Mouse (Mus musculus) hindbrain, embryonic 11.5 days (tissue): ENCODE measurements at regions not wholly inside any gene's neighbourhood (a gene's known extent, or its start where the extent isn't known, plus 50 kb on each side); places are given as distances from the start of the nearest gene placed in this dataset.

ENCODE experiments used
- ATAC-seq: fragments of 200-750 bp; cut with Nextera tagmentation; 2 replicates; pipeline ENCODE4 v1.8.0; 2017; ENCODE audit warnings: mild to moderate bottlenecking, moderate TSS enrichment, moderate library complexity; ENCODE audit not compliant: low FRiP score
- DNase-seq: peaks from one replicate; pipeline ENCODE4 v3.0.0-alpha.2; 2015; ENCODE audit warnings: low spot score
- H3K27ac ChIP-seq: fragments of 300-500 bp; sonication (generic); 2 replicates; pipeline ENCODE4 v1.5.1; 2014; ENCODE audit warnings: mild to moderate bottlenecking, low read depth, low read length
- H3K27me3 ChIP-seq: fragments of 300-500 bp; sonication (generic); 2 replicates; pipeline ENCODE4 v1.6.1; 2014; ENCODE audit warnings: mild to moderate bottlenecking, low read length, moderate library complexity, mixed read lengths; ENCODE audit not compliant: control insufficient read depth, insufficient read depth
- H3K36me3 ChIP-seq: fragments of 300-500 bp; sonication (generic); 2 replicates; pipeline ENCODE4 v1.6.1; 2014; ENCODE audit warnings: mild to moderate bottlenecking, low read length, moderate library complexity, mixed read lengths; ENCODE audit not compliant: control insufficient read depth, insufficient read depth
- H3K4me1 ChIP-seq: fragments of 300-500 bp; sonication (generic); replicated peaks from 2 replicates; pipeline ENCODE4 v1.6.1; 2014; ENCODE audit warnings: low read length, mixed read lengths; ENCODE audit not compliant: control insufficient read depth, insufficient read depth
- H3K4me2 ChIP-seq: fragments of 300-500 bp; sonication (generic); replicated peaks from 2 replicates; pipeline ENCODE4 v1.6.1; 2014; ENCODE audit warnings: mild to moderate bottlenecking, low read depth, low read length
- H3K4me3 ChIP-seq: fragments of 300-500 bp; sonication (generic); 2 replicates; pipeline ENCODE4 v1.5.1; 2014; ENCODE audit warnings: low read depth, low read length
- H3K9ac ChIP-seq: fragments of 300-500 bp; sonication (generic); 2 replicates; pipeline ENCODE4 v1.6.1; 2014; ENCODE audit warnings: low read depth, low read length
- H3K9me3 ChIP-seq: fragments of 300-500 bp; sonication (generic); 2 replicates; pipeline ENCODE4 v1.6.1; 2016; ENCODE audit warnings: low read length; ENCODE audit not compliant: control insufficient read depth
- WGBS: fragments of 180-500 bp; shearing (Covaris S2); extraction: QIAGEN DNeasy Blood & Tissue Kit; methylation state at CpG from one replicate; pipeline ENCODE4 v1.1.7; 2014; 5-methylcytosine and 5-hydroxymethylcytosine counted together

DNA sequence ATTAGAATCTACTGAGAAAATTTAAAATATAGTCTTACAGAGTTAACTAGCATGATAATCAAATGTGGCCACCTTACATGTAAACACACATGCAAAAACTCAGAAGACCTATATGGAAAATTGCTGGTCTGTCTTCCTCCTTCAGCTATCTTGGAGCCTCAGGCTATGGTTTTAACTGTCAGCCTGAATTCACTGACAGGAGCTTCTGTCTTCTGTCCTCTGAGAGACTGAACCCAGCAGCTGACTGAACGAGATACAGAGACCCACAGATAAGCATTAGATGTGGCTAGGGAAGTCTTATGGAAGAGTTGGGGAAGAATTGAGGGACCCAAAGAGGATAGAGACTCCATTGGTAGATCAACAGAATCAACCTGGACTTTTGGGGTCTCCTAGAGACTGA, 360.0 kb upstream of the Meox2 start:
- H3K27me3 ChIP-seq, result no peaks in the 10 kb centered on the region
- WGBS, result 70% methylated on average over 1 of the region's 1 CpGs
- no peak for ATAC-seq
- no peak overlapping the region for H3K27ac ChIP-seq
- no peak overlapping the region for H3K9ac ChIP-seq
- H3K36me3 ChIP-seq, result no peaks in the 10 kb centered on the region
- no peaks in the 10 kb centered on the region for H3K9me3 ChIP-seq
- DNase-seq, result no peak
- H3K4me3 ChIP-seq, result no peak overlapping the region
- H3K4me1 ChIP-seq, result no peaks in the 10 kb centered on the region
- H3K4me2 ChIP-seq, result no peak overlapping the region

DNA sequence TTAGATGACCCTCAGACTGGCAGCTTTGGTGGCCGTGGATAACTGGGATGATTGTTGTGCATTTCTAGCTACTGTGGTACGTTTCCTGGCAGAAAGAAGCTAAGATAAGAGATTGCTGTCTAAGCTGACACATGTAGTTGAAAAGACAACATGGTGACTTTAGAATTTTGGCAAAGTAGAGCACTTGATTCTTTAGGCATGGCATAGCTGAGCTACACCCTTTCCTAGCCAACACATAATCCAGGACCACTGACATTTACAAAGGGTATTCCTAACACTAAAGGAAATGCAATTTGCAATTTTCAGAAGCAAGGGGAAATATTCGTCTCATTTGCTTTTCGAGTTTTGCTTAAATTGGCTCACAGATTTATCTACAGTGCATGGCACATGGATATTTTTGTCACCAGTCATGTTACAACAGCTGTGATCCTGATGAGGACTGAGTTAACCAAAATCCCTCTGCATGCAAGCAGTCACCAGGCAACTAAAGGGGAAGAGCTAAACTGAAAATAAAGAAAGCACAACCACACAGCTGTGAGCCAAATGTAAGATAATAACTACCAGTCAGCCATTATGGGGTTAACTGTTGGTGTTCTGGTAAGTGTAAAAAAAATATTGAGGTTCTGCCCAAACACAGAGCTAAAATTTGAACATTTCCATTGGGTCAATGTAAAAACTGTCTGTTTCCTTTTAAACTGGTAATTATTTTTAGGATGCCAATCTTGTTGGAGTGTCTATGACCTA, 342.9 kb upstream of the Meox2 start:
- WGBS, result 88% methylated on average over 4 of the region's 4 CpGs
- no peak overlapping the region for H3K9ac ChIP-seq
- DNase-seq (no peak), ATAC-seq (no peak)
- no peaks in the 10 kb centered on the region for H3K9me3 ChIP-seq
- H3K27ac ChIP-seq, result no peak overlapping the region
- no peaks in the 10 kb centered on the region for H3K4me1 ChIP-seq
- H3K36me3 ChIP-seq, result no peaks in the 10 kb centered on the region
- H3K4me2 ChIP-seq, result no peak overlapping the region
- H3K27me3 ChIP-seq, result no peaks in the 10 kb centered on the region
- no peak overlapping the region for H3K4me3 ChIP-seq

DNA sequence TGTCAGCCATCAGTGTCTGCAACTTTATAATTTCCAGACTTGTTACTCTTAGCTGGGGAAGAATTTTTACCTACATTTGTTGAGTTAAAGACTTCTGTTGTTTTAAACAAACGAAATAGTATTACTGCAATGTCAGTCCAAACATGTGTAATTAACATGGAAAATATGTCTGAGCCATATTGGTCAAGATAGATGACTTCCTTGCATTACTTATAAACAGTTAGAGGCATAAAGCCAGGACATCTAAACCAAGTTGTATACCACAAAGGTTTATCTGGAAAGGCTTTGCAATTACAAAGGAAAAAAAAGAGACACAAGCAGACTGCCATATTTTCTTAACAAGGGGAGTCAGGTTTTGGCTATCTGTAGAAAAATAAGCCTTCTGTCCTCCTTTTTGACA, 342.2 kb upstream of the Meox2 start:
- Histone ChIP-seq H3K36me3 (no peaks in the 10 kb centered on the region), H3K27ac (no peak overlapping the region)

DNA sequence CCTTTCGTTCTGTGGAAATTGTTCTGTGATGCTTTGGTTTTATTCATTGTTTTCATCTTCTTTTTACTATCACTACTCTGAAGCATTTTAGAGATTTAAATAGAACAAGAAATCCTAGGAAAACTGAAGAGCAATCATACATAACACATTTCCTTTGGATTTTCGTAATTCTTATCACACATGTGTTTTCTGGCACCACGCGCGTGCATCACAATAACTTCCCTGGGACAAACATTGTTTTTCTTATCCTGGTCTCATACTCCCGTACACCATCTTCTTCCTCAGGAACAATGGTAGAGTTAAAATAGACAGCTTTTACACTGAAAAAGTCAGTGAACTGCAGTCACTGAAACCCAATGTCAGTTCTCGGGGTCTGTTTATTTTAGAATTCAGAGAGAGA, 327.6 kb upstream of the Meox2 start:
- no peak for ATAC-seq
- WGBS, result 88% methylated on average over 7 of the region's 7 CpGs
- Histone ChIP-seq H3K27ac (no peak overlapping the region), H3K27me3 (no peaks in the 10 kb centered on the region), H3K4me3 (no peak overlapping the region), H3K4me2 (no peak overlapping the region), H3K9ac (no peak overlapping the region), H3K9me3 (no peaks in the 10 kb centered on the region), H3K36me3 (no peaks in the 10 kb centered on the region), H3K4me1 (no peaks in the 10 kb centered on the region)
- DNase-seq, result no peak

More for the DNA sequence above, 342.2 kb upstream of the Meox2 start:
- DNase-seq (no peak), ATAC-seq (no peak)
- H3K9ac ChIP-seq, result no peak overlapping the region
- no peak overlapping the region for H3K4me3 ChIP-seq
- WGBS, result 65% methylated on average over 1 of the region's 1 CpGs
- H3K4me2 ChIP-seq, result no peak overlapping the region
- H3K4me1 ChIP-seq, result no peaks in the 10 kb centered on the region
- H3K27me3 ChIP-seq, result no peaks in the 10 kb centered on the region
- no peaks in the 10 kb centered on the region for H3K9me3 ChIP-seq

DNA sequence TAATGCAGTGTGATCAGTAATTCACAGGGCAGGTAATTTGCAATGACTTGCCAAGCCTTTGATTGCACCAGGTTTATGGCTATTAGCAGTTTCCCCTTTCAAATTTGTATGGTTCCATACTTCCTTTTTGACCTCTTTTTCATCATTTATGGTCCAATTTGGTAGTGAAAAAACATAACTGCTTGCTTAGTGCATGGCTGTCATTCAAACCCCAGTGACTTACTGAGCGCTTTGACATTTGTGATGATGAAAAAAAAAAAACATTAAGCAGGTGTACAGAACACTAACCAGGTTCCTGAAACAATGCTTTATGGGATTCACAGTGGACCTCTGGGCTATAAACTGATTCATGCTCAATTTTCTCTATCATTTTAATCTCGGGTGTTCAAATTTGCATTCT, 317.5 kb upstream of the Meox2 start:
- WGBS, result 88% methylated on average over 2 of the region's 2 CpGs

DNA sequence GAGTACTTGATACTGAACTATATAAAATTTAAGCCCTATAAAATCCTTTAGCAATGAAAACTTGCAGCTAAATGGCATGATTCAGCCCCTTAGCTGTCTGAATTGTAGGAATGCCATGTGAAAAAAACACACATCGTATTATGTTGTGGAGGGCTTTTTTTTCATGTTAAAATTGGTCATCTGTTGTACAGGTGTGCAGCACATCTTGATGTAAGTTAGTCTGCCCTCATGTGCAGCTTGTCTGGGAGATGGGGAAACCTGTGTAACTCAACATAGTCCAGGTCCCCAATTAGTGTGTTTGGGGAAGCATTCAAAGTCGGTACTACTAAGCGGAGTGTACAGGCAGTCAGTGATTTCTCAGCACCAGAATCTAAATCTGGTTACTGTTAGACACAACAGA, 316.9 kb upstream of the Meox2 start:
- H3K9me3 ChIP-seq, result no peaks in the 10 kb centered on the region
- 96% methylated on average over 3 of the region's 3 CpGs for WGBS
- H3K9ac ChIP-seq, result no peak overlapping the region
- no peak overlapping the region for H3K4me3 ChIP-seq
- H3K4me1 ChIP-seq, result no peaks in the 10 kb centered on the region
- no peak overlapping the region for H3K4me2 ChIP-seq
- H3K27me3 ChIP-seq, result no peaks in the 10 kb centered on the region
- H3K27ac ChIP-seq, result no peak overlapping the region
- ATAC-seq, result no peak
- DNase-seq, result no peak
- no peaks in the 10 kb centered on the region for H3K36me3 ChIP-seq

More for the DNA sequence above, 317.5 kb upstream of the Meox2 start:
- ATAC-seq (no peak), DNase-seq (no peak)
- Histone ChIP-seq H3K27ac (no peak overlapping the region), H3K9ac (no peak overlapping the region), H3K4me1 (no peaks in the 10 kb centered on the region), H3K4me3 (no peak overlapping the region), H3K9me3 (no peaks in the 10 kb centered on the region), H3K27me3 (no peaks in the 10 kb centered on the region), H3K4me2 (no peak overlapping the region), H3K36me3 (no peaks in the 10 kb centered on the region)

DNA sequence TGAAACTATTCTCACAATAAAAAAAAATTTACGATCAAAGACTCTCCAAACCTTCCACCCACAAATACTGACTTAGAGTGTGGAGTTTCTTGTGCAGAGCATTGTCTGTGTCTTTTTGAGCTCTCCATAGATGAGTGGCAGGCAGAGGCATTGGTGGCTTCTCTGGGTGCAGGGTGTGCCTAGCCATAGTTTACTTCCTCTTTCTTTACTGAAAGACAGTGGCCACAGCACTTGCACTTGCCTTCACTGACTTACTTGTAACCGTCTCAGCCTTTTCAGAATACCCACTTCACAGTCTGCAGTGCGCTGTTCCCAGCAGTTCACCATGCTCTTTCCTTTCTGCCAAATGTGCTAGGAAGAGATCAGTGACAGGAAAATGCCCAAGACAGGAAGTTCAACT, 316.1 kb upstream of the Meox2 start:
- Histone ChIP-seq H3K4me2 (no peak overlapping the region), H3K27me3 (no peaks in the 10 kb centered on the region), H3K9me3 (no peaks in the 10 kb centered on the region), H3K36me3 (no peaks in the 10 kb centered on the region), H3K4me3 (no peak overlapping the region), H3K4me1 (no peaks in the 10 kb centered on the region), H3K27ac (no peak overlapping the region), H3K9ac (no peak overlapping the region)
- ATAC-seq, result no peak
- DNase-seq, result no peak
- 79% methylated on average over 3 of the region's 3 CpGs for WGBS

DNA sequence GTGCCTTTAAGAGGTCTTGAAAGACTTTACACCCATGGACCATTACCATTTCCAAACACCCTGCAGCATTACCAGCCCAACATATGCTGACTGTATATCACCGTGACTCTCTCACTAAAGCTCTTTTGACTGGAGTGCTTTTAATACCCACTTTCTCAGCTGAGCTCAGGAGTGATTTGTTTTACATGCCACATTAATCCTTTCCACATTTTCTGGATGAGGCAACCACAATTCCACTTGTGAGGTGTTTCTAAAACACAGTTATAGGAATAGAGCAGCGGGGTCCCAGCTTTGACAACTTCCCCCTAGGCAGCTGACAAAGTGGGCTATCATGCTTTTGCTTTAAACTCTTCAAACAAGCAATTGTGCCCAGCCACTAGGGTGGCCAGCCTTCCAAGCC, 314.5 kb upstream of the Meox2 start:
- no peak overlapping the region for H3K9ac ChIP-seq
- H3K27me3 ChIP-seq, result no peaks in the 10 kb centered on the region
- H3K9me3 ChIP-seq, result no peaks in the 10 kb centered on the region
- DNase-seq (no peak), ATAC-seq (no peak)
- H3K4me1 ChIP-seq, result no peaks in the 10 kb centered on the region
- WGBS, result 49% methylated on average over 2 of the region's 2 CpGs
- no peak overlapping the region for H3K4me3 ChIP-seq
- no peak overlapping the region for H3K4me2 ChIP-seq
- no peak overlapping the region for H3K27ac ChIP-seq
- H3K36me3 ChIP-seq, result no peaks in the 10 kb centered on the region

DNA sequence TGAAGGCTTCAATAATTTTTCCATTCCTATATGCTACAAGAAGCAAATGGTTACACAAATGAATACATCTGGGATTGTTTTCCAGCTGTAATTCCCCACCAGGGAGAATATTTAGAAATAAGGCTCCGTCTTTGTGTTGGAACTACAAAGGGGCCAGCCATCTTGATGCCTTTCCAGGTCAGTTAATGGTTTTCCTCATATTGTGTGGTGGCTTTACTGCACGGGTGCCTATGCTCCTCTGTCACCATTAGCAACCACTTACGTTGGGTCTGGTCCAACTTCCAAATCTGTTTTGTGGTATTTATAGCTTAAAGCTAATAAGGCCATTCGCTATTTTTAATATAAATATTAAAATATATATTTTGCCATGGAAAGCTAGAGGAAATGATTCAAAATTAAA, 312.1 kb upstream of the Meox2 start:
- H3K27me3 ChIP-seq, result no peaks in the 10 kb centered on the region
- no peak overlapping the region for H3K4me3 ChIP-seq
- no peaks in the 10 kb centered on the region for H3K4me1 ChIP-seq
- H3K9ac ChIP-seq, result no peak overlapping the region
- no peaks in the 10 kb centered on the region for H3K9me3 ChIP-seq
- H3K36me3 ChIP-seq, result no peaks in the 10 kb centered on the region
- no peak overlapping the region for H3K4me2 ChIP-seq
- no peak for DNase-seq
- no peak overlapping the region for H3K27ac ChIP-seq
- no peak for ATAC-seq
- 83% methylated on average over 4 of the region's 4 CpGs for WGBS
